Mouse (Mus musculus): ENCODE data around the gene Uvrag.

Uvrag gene

DNA sequence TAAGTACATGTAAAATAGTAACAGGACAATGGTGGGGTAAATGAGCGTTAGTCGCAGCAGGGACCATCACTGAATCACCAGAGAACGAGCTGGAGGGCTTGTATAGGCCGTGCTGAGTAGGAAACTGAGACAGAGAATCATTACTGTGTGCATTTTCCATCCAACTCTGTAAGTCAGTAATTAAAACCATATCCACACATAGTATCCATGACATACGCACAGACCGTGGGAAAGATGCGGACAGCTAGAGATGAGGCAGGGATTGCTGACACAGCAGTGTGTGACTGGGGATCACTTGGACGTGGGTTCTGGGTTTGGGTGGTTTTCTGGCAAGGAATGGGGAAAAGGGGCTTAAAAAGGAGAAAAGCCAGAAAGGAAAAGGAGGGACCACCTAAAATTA is 81.0 kb downstream of the Uvrag start:
- DNase-seq (ENCODE audit: low spot score), result no peak

DNA sequence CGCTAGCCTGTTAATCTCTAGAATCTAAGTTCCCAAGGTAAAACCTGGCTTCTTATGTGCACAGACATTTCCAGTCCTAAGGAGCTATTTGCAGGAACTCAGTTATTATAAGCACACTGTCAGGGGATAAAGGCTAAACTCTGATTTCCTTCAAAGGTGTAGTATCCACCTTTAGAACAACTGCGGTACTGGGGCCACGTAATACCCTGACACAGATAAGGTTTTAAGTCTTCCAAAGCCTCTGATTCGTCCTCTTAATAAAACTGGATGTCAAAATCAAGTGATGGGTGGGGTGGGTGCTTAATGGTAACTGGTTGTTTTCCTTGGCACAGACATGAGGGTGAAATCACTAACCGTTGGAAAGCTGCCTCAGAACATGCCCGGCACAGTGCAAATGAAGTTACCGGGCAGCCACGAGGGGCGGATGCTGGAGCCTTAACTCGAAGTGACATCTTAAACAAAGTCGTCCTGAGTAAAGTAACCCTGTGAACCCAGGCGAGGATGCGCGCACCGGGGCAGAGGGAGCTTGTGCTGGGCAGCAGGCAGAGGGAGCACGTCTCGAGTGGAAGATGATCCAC is 83.8 kb downstream of the Uvrag start:
- DNase-seq (ENCODE audit: low spot score), result no peak

- DNase-seq (ENCODE audit: low spot score), result no peak
Measured at GRCm38 (mm10) chr7:99053626-99054025, 87.3 kb downstream of the Uvrag start.

DNA sequence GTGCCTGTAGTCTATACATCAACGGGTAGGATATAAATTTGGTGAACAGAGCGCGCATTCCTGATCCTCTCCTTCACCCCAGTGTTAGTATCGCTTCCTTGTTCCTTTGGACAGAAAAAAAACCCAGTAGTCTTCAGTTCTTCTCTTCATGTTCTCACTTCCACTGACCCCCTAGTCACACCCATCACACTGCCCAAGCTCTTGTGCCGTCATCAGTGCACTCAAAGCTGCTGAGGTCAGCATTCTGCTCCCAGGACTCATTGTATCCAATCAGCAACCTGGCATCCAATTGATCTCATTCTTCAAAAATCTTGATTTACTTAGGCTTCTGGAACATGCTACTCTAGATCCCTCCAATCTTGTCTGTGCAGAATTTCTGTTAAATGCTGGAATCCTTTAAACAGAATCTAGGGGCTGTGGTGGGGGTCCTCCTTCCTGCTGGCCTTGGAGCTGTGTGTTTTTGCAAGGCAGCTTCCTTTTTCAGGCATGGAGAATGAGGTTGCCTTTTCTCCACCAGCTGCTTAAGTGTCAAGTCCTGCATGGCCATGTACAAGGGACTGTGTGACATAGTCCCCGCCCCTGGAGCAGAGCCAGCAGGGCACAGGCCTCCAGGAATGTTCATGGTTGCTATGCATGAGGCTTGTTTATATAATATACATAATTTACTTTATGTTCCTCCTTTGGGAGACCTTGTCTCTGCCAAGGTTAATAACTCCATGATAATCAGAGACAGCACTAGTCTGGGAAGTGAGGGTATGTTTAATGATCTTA is 88.3 kb downstream of the Uvrag start:
- no peak for DNase-seq (ENCODE audit: low spot score)

GRCm38 (mm10) chr7:99050882-99051281 is 90.1 kb downstream of the Uvrag start:
- DNase-seq (ENCODE audit: low spot score), result no peak

DNA sequence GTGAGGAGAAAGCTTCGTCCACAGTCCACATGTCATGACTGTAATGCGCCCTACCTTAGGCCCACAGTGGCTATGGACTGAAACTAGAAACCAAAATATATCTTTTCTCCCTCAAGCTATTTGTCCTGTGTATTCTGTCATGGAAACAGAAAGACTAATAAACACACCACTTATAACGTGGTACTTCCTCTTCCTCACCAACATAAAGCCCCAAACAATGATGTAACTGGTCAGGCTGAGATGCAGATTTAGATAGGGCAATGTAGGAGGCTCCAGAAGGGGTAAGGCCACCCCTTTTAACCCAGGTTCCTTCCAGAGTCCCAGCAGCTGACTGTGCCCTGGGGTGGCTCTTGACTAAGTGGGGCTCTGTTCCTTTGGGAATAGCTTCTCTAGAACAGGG is 91.0 kb downstream of the Uvrag start:
- no peak for DNase-seq (ENCODE audit: low spot score)

DNA sequence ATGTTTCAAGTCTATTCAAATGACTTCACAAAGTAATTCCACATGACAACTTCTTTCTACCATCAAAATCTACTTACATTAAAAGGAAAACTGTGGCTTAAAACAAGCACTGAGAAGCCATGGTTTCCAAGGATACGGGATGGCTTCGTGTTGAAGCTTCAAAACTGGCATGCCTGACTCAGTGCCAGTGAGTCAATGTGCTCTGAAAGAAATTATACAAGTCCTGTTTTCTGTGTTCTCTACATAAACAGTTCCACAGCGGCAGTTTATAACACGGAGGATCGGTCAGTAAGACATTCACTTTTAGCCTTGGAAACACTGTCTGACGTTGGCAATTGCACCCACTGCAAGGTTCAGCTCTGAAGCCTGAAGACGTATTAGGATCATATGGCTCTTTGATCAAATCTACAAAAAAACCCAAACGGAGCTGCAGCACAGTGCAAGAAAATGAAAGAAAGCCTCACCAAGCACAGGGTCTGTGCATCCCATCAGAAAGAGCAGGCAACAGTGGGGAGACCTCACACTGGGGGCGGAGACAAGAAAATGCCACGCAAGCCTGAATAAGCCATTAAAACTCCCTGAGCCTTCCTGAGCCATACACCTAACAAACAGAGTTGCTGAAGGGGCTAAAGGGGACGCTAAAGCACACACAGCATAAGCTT is 94.3 kb downstream of the Uvrag start:
- no peak for DNase-seq (ENCODE audit: low spot score)

- DNase-seq (ENCODE audit: low spot score), result no peak
Measured at GRCm38 (mm10) chr7:99045525-99045924, 95.4 kb downstream of the Uvrag start.

DNA sequence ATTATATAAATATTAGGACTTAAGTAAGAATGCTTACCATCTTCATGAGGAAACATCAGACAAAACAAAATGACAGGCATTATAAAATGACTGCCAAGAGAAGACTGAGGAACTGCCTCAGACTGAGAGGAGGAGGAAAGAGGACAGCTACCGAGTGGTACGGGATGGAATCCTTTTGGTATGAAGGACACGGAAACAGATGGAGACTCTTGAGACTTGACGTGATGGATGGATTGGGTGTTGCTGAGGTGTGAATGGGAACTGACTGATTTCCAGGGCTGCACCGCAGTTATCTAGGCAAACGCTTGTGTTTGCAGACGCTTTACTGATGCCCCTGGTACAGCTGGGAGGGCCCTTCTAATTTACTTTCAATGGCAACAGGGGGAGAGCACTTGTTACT is 97.0 kb downstream of the Uvrag start:
- no peak for DNase-seq (ENCODE audit: low spot score)

- no peak for DNase-seq (ENCODE audit: low spot score)
Measured at GRCm38 (mm10) chr7:99043322-99043721, 97.6 kb downstream of the Uvrag start.

DNA sequence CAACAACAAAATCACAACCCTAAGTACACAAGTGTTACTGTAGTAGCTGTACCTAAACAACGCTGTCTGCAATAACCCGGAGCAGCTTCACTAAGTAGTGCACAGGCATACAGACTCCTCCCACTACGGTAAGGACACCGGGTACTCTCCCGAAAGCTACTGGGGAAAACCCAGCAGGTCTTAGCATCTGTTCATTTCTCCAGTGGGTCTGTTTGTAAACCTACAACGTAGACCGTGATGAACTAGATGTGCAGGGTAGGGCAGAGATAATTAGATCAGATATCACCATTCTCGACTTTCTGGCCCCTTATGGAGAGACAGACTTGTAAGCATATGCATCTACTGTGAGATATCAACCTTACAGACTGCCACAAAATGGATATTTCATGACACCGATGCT is 99.1 kb downstream of the Uvrag start:
- no peak for DNase-seq (ENCODE audit: low spot score)

DNA sequence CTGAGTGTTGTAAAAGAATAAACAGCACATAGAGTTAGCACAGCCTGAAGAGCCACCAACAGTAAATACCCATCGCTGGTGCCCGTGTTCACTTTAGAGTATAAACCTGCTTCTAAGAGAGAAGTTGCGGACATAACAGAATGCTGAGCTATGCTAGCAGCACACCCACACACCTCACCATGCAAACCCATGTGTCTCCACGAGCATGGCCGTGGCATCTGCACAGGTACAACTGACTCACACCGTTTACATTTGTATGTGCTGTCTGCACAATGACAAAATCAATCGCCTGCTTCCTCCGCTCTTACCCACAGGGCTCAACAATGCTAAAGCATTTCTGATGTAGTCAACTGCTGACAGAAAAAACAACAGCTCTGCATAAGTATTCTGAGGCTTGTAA is 101.0 kb downstream of the Uvrag start:
- DNase-seq (ENCODE audit: low spot score), result no peak

- no peak for DNase-seq (ENCODE audit: low spot score)
Measured at GRCm38 (mm10) chr7:99036284-99036683, 104.7 kb downstream of the Uvrag start.

DNA sequence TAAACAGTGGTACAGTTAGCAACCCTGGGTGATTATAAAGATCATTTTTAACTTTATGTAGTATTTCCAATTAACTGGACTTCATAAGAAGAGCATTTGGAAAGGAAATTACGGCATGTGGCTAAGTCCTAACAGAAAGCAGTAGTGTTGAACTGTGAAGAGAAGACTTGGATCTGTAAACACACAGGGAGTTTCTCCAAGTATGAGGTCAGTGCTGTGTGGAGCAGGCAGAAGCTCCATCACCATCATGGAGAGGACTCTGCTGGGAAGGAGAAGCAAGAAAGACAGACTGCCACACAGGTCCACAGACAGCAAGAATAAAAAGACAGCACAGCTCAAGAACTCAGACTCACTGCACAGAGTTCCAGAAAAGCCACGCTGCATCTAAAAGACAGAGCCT is 106.0 kb downstream of the Uvrag start:
- no peak for DNase-seq (ENCODE audit: low spot score)

DNA sequence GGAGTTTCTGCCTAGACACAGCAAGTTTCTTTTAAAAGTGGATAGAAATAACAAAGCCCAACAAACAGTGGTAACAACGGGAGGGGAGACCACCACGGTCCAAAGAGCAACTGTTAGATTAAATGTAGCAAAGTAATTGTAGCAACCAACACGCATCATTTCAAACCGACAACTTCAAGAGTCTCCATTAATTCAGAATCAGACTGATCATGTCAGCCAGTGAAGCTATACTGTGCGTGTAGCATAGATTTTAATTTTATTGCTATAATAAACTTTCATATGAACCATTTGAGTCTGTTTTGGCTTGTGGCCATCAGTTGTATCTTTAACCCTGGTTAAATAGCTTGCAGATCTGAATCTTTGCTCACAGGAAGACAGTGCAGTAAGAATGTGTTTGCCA is 107.1 kb downstream of the Uvrag start:
- no peak for DNase-seq (ENCODE audit: low spot score)

DNA sequence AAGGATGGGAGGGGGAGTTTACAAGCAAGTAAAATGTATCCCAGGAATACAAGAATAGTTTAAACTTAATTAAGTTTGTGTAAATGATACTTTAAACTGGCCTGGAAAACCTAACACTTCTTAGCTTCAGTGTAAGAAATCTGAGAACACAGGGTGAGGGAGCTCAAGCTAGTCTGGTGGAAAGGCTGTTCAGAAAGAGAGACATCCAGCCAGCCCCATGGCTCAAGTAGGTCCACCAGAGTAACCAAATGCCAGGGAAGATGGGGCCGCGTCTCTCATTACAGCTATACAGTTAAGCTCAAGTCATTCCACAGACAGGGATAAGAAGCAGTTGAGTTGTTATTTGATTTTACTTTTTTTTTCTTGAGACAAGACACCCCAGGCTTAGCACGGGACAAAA is 107.6 kb downstream of the Uvrag start:
- DNase-seq (ENCODE audit: low spot score), result no peak

GRCm38 (mm10) chr7:99032051-99032450 is 108.9 kb downstream of the Uvrag start:
- DNase-seq (ENCODE audit: low spot score), result no peak

DNA sequence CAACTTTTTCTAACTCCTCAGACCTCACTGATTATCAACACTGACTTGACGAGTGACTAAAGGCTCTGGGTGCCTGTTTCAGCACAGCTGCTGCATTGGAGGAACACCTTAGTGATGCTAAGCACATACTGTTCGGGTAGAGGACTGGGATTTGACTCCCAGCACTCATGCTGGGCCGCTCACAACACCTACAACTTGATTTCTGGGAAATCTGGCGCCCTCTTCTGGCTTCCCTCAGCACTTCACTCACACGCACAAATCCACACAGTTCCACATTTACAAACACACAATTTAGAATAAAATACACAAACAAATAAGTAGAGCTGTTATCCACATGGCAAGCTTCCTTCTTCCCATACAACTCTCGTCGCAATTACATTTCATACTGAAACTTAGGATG is 112.8 kb downstream of the Uvrag start:
- DNase-seq (ENCODE audit: low spot score), result no peak

GRCm38 (mm10) chr7:99027185-99027584 is 113.8 kb downstream of the Uvrag start:
- DNase-seq (ENCODE audit: low spot score), result no peak

- no peak for DNase-seq (ENCODE audit: low spot score)
Measured at GRCm38 (mm10) chr7:99025989-99026388, 115.0 kb downstream of the Uvrag start.

GRCm38 (mm10) chr7:99025265-99025664 is 115.7 kb downstream of the Uvrag start:
- DNase-seq (ENCODE audit: low spot score), result no peak

- no peak for DNase-seq (ENCODE audit: low spot score)
Measured at GRCm38 (mm10) chr7:99024791-99025190, 116.2 kb downstream of the Uvrag start.

DNA sequence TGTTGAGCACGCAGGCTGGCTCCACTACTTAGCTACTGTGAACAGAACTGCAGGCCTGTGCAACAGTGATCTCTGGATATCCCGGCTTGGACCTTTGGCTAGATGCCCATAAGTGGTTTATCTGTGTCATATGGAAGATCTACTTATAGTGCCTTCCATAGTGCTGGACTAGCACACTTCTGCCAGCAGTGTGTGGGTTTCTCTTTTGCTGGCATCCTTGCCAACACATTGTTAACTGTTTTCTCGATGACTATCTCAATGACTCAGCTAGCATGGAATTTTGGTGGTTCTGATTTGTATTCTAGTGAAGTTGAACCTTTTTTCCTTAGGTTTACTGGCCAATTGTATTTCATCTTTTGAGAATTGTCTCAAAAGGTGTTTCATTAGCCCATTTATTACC is 117.0 kb downstream of the Uvrag start:
- DNase-seq (ENCODE audit: low spot score), result no peak

DNA sequence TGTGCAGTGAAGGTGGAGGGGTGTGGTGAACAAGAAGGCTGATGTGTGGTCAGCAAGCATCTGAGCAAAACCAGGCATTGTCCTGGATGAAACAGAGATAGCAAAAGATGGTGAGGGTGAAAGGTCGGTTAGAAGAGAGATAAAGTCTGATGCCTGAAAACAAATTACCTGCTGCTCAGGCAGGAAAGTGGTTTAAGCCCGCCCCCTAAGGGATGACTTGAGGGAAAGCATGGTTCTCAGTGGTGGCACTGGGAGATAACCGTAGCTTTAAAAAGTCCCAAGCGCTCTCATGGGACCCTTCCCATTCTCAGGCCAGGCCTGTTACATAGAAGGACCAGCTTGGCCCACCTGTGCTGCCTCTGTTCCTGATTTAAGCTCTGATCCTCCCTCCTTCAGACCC is 119.7 kb downstream of the Uvrag start:
- no peak for DNase-seq (ENCODE audit: low spot score)

Data from layer of hippocampus, adult 9-10 months (tissue).